Mouse (Mus musculus): ENCODE data around the gene Mga.

Mga gene

DNA sequence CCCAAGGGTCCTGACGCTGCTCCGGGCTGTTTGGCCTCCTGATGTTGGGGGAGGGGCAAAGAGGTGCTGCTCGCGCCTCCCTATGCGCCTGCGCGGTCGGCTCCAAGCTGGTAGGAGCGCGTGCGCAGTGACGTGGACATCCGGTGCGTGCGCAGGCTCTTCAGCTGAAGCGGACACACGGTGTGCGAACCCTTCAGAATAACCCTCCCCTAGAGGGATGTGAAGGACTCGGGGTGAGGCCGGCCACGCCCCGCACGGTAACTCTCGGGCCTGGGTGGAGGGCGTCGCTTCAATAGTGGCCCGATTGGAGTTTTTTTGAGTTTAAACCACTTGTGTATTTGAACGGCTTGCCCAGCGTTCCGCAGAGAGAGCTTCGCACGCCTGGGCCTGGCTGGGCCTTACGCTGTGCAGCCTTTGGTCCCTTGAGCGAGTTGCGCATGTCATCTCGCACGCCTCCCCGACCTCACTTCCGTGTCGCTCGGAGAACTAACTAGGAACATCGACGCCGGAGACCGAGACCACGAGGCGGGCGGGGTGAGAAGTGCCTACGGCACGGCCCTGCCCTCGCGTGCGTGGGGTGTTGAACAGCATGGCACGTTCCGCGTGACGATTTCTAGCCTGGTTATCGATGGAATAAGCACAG, at the start of gene Mga:
Mga (plus strand) TSS at position 139 of the 643 bp plus-strand sequence.
- CTCF ChIA-PET, result interaction anchor here in 3 of 4 experiments (0.6 to 1.0 kb wide), 4 partner anchors 40 to 571 kb away, joined by 3 to 4 read pairs (median 4); no protein-coding TSS in a partner anchor
- POLR2A ChIA-PET, result interaction anchor here (0.5 to 10.8 kb wide), 85 partner anchors 9 to 1025 kb away, joined by 3 to 156 read pairs (median 5); partner anchors contain the start of genes Rpap1 (in 3 of the 4), Itpka (in 2 of the 4), Chp1 (in 1 of the 4) and Ehd4 (in 1 of the 4)

- POLR2A ChIA-PET, result interaction anchor here in 3 of 4 experiments (0.7 to 7.3 kb wide), 20 partner anchors 9 to 51 kb away, joined by 3 to 101 read pairs (median 6); partner anchors contain the start of gene Mga (in 2 of the 3)
Observed at GRCm38 (mm10) chr2:119853811-119854210, 43.2 kb upstream of the Mga start.

GRCm38 (mm10) chr2:119855310-119855850, 41.6 kb upstream of the Mga start:
- POLR2A ChIA-PET, result interaction anchor here (0.6 to 7.3 kb wide), 72 partner anchors 8 to 533 kb away, joined by 3 to 101 read pairs (median 4); partner anchors contain the start of genes Mga (in 4 of the 4), Rpap1 (in 2 of the 4), Ehd4 (in 1 of the 4) and Gm28042 (in 1 of the 4)
- CTCF ChIA-PET, result interaction anchor here in 2 of 4 experiments (0.9 to 1.4 kb wide), 4 partner anchors 21 to 66 kb away, joined by 3 to 6 read pairs (median 4); no protein-coding TSS in a partner anchor

More at GRCm38 (mm10) chr2:119853811-119854210, 43.2 kb upstream of the Mga start:
- CTCF ChIA-PET, result interaction anchor here in 1 of 4 experiments (0.5 kb wide), 1 partner anchor 566 kb away, joined by 3 read pairs; no protein-coding TSS in a partner anchor

- CTCF ChIA-PET, result interaction anchor here in 3 of 4 experiments (0.7 to 1.2 kb wide), 5 partner anchors 16 to 40 kb away, joined by 3 to 4 read pairs (median 3); partner anchors contain the start of gene Mga (in 1 of the 3)
- POLR2A ChIA-PET, result interaction anchor here in 3 of 4 experiments (0.6 to 3.8 kb wide), 130 partner anchors 9 to 752 kb away, joined by 3 to 186 read pairs (median 4); partner anchors contain the start of genes Mga (in 3 of the 3), Ino80 (in 2 of the 3), Rpap1 (in 2 of the 3) and Chp1 (in 1 of the 3)
Observed at GRCm38 (mm10) chr2:119857341-119857740, 39.7 kb upstream of the Mga start.

DNA sequence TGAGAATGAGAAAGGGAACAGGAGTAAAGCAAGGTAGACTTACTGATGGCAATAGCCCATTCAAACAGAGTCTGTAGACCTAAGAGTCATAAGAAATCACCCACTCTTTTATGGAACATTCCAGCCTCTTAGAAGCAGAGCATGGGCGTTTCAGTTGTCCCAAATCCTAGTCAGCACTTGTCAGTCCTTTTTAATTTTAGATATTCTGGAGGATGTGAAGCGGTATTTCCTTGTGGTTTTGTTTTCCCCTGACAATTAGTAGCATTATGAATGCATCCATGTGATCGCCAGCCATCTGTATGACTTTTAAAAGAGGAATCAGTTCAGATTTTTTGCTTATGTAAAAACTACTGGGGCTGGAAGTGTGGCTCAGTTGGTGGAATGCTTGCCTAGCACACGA, 32.5 kb upstream of the Mga start:
- POLR2A ChIA-PET, result interaction anchor here in 3 of 4 experiments (0.5 to 2.4 kb wide), 7 partner anchors 9 to 32 kb away, joined by 3 to 19 read pairs (median 4); partner anchors contain the start of gene Mga (in 1 of the 3)
- CTCF ChIA-PET, result no interaction called here

- POLR2A ChIA-PET, result interaction anchor here in 3 of 4 experiments (0.6 to 9.5 kb wide), 36 partner anchors 8 to 196 kb away, joined by 3 to 186 read pairs (median 6); partner anchors contain the start of genes Mga (in 3 of the 3), Rpap1 (in 2 of the 3) and Mapkbp1 (in 1 of the 3)
Observed at GRCm38 (mm10) chr2:119872371-119873104, 24.5 kb upstream of the Mga start.

GRCm38 (mm10) chr2:119873105-119873464, 23.9 kb upstream of the Mga start:
- ChIA-PET CTCF (interaction anchor here in 2 of 4 experiments (0.5 to 1.1 kb wide), 2 partner anchors 15 to 16 kb away, joined by 3 read pairs; no protein-coding TSS in a partner anchor), POLR2A (interaction anchor here (0.6 to 9.5 kb wide), 59 partner anchors 8 to 166 kb away, joined by 3 to 186 read pairs (median 5); partner anchors contain the start of genes Mga (in 3 of the 4), Mapkbp1 (in 1 of the 4) and Rpap1 (in 1 of the 4))

More at GRCm38 (mm10) chr2:119872371-119873104, 24.5 kb upstream of the Mga start:
- CTCF ChIA-PET, result no interaction called here

GRCm38 (mm10) chr2:119875981-119876380, 21.0 kb upstream of the Mga start:
- ChIA-PET CTCF (interaction anchor here in 3 of 4 experiments (0.7 to 1.6 kb wide), 3 partner anchors 19 to 20 kb away, joined by 3 to 6 read pairs (median 4); no protein-coding TSS in a partner anchor), POLR2A (interaction anchor here in 3 of 4 experiments (0.8 to 9.5 kb wide), 17 partner anchors 12 to 279 kb away, joined by 3 to 186 read pairs (median 7); partner anchors contain the start of genes Mga (in 3 of the 3) and Ehd4 (in 1 of the 3))

GRCm38 (mm10) chr2:119887201-119887600, 9.8 kb upstream of the Mga start:
- CTCF ChIA-PET, result interaction anchor here in 1 of 4 experiments (1.5 kb wide), 1 partner anchor 13 kb away, joined by 3 read pairs; no protein-coding TSS in a partner anchor
- POLR2A ChIA-PET, result interaction anchor here in 3 of 4 experiments (0.6 to 6.7 kb wide), 16 partner anchors 8 to 46 kb away, joined by 3 to 72 read pairs (median 6); partner anchors contain the start of gene Mga (in 3 of the 3)

- POLR2A ChIA-PET, result interaction anchor here (0.5 to 10.8 kb wide), 82 partner anchors 9 to 1026 kb away, joined by 3 to 156 read pairs (median 5); partner anchors contain the start of genes Rpap1 (in 4 of the 4), Itpka (in 2 of the 4), Chp1 (in 1 of the 4) and Ehd4 (in 1 of the 4)
- CTCF ChIA-PET, result interaction anchor here in 3 of 4 experiments (0.5 to 1.0 kb wide), 4 partner anchors 22 to 570 kb away, joined by 3 to 4 read pairs (median 3); no protein-coding TSS in a partner anchor
Observed at GRCm38 (mm10) chr2:119896553-119897089, 407 bp upstream of the Mga start.

- POLR2A ChIA-PET, result interaction anchor here (0.5 to 10.8 kb wide), 55 partner anchors 9 to 434 kb away, joined by 3 to 156 read pairs (median 5); partner anchors contain the start of genes Chp1 (in 1 of the 4), Ehd4 (in 1 of the 4), Exd1 (in 1 of the 4) and Itpka (in 1 of the 4)
- CTCF ChIA-PET, result no interaction called here
Observed at GRCm38 (mm10) chr2:119898141-119898594, 1.1 kb downstream of the Mga start.

- ChIA-PET CTCF (interaction anchor here in 2 of 4 experiments (0.6 kb wide), 2 partner anchors 19 to 153 kb away, joined by 4 to 10 read pairs; no protein-coding TSS in a partner anchor), POLR2A (interaction anchor here in 2 of 4 experiments (1.0 to 4.3 kb wide), 9 partner anchors 12 to 113 kb away, joined by 3 to 27 read pairs (median 14); partner anchors contain the start of gene Mga (in 2 of the 2))
Observed at GRCm38 (mm10) chr2:119916007-119916406, 19.0 kb downstream of the Mga start.

GRCm38 (mm10) chr2:119917631-119918369, 20.8 kb downstream of the Mga start:
- ChIA-PET CTCF (interaction anchor here in 3 of 4 experiments (0.6 to 1.2 kb wide), 8 partner anchors 7 to 583 kb away, joined by 3 to 11 read pairs (median 3); no protein-coding TSS in a partner anchor), POLR2A (interaction anchor here in 3 of 4 experiments (0.6 to 4.3 kb wide), 33 partner anchors 8 to 119 kb away, joined by 3 to 27 read pairs (median 5); partner anchors contain the start of gene Mga (in 2 of the 3))

GRCm38 (mm10) chr2:119970571-119970970, 73.5 kb downstream of the Mga start:
- ChIA-PET CTCF (interaction anchor here (0.6 to 5.4 kb wide), 25 partner anchors 24 to 578 kb away, joined by 3 to 31 read pairs (median 5); no protein-coding TSS in a partner anchor), POLR2A (interaction anchor here in 3 of 4 experiments (0.6 to 4.3 kb wide), 31 partner anchors 8 to 200 kb away, joined by 3 to 33 read pairs (median 3); partner anchors contain the start of gene Ehd4 (in 1 of the 3))

DNA sequence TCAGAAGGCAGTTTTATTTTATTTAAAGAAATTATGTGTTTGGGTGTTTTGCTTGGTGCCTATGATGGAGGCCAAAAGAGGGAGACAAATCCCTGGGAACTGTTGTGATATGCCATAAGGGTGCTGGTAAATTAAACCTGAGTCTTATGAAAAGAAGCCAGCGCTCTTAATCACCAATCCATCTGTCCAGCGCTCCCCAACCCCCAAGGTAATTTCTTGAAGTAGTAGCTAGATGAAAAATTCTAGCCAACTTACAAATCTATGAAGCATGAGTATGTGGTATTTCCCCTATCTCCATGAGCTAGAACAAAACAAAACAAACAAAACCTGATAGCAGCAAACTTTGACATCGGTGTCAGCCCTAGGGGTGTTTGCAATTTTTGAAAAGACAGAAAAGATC, 74.3 kb downstream of the Mga start:
- POLR2A ChIA-PET, result interaction anchor here in 3 of 4 experiments (0.6 to 4.3 kb wide), 28 partner anchors 9 to 366 kb away, joined by 3 to 33 read pairs (median 3); partner anchors contain the start of gene Ehd4 (in 2 of the 3)
- CTCF ChIA-PET, result interaction anchor here (0.6 to 5.4 kb wide), 20 partner anchors 14 to 309 kb away, joined by 3 to 31 read pairs (median 5); no protein-coding TSS in a partner anchor
